Mouse (Mus musculus): ENCODE measurements at regions not wholly inside any gene's neighbourhood (a gene's known extent, or its start where the extent isn't known, plus 50 kb on each side); places are given as distances from the start of the nearest gene placed in this dataset.

GRCm38 (mm10) chr10:38908277-38908676 lies 57.0 kb upstream of the Lama4 start:
- H3K4me3 ChIP-seq (ENCODE audit: low read depth, low read length) = no peak overlapping the region
- no peak for TF ChIP-seq CTCF (IDR thresholded peaks at IDR 0.05; ENCODE audit: low read depth)
- no peak for TF ChIP-seq EP300 (IDR thresholded peaks at IDR 0.05; ENCODE audit: low read depth)
- no peaks in the 10 kb centered on the region for H3K4me1 ChIP-seq (ENCODE audit: insufficient read depth)
- H3K36me3 ChIP-seq (replicated peaks; ENCODE audit: insufficient read depth, low read length) = no peaks in the 10 kb centered on the region
- H3K9ac ChIP-seq (replicated peaks) = no peak overlapping the region
- H3K4me2 ChIP-seq (ENCODE audit: low read depth, low read length) = no peak overlapping the region
- 56% methylated on average over 9 of the region's 9 CpGs for WGBS (ENCODE audit: insufficient replicate concordance)
- ATAC-seq = no peak
- no peaks in the 10 kb centered on the region for H3K9me3 ChIP-seq (ENCODE audit: low read length)
- no peaks in the 10 kb centered on the region for H3K27me3 ChIP-seq (ENCODE audit: insufficient read depth, low read length)
- DNase-seq = no peak
- peak overlapping the region; percentile 7; the same call in 1 of the 2 replicates for H3K27ac ChIP-seq (ENCODE audit: low read depth)

- H3K4me2 ChIP-seq (ENCODE audit: low read depth, low read length) = no peak overlapping the region
- no peak overlapping the region for H3K9ac ChIP-seq (replicated peaks)
- DNase-seq (no peak), ATAC-seq (no peak)
- no peaks in the 10 kb centered on the region for H3K27me3 ChIP-seq (ENCODE audit: insufficient read depth, low read length)
- no peaks in the 10 kb centered on the region for H3K36me3 ChIP-seq (replicated peaks; ENCODE audit: insufficient read depth, low read length)
- no peak overlapping the region for H3K4me3 ChIP-seq (ENCODE audit: low read depth, low read length)
- no peak for TF ChIP-seq EP300 (IDR thresholded peaks at IDR 0.05; ENCODE audit: low read depth)
- no peak for TF ChIP-seq CTCF (IDR thresholded peaks at IDR 0.05; ENCODE audit: low read depth)
- H3K9me3 ChIP-seq (ENCODE audit: low read length) = no peaks in the 10 kb centered on the region
- no peaks in the 10 kb centered on the region for H3K4me1 ChIP-seq (ENCODE audit: insufficient read depth)
- no peak overlapping the region for H3K27ac ChIP-seq (ENCODE audit: low read depth)
- 81% methylated on average over 1 of the region's 1 CpGs for whole genome bisulfite sequencing (ENCODE audit: insufficient replicate concordance)
Measured at GRCm38 (mm10) chr10:38909152-38909732, 56.1 kb upstream of the Lama4 start.

GRCm38 (mm10) chr10:38909843-38910242 lies 55.5 kb upstream of the Lama4 start:
- Histone ChIP-seq H3K4me1 (ENCODE audit: insufficient read depth) (no peaks in the 10 kb centered on the region), H3K36me3 (replicated peaks; ENCODE audit: insufficient read depth, low read length) (no peaks in the 10 kb centered on the region), H3K4me2 (ENCODE audit: low read depth, low read length) (no peak overlapping the region), H3K27me3 (ENCODE audit: insufficient read depth, low read length) (no peaks in the 10 kb centered on the region), H3K27ac (ENCODE audit: low read depth) (no peak overlapping the region), H3K9ac (replicated peaks) (no peak overlapping the region), H3K9me3 (ENCODE audit: low read length) (no peaks in the 10 kb centered on the region), H3K4me3 (ENCODE audit: low read depth, low read length) (no peak overlapping the region)
- 67% methylated on average over 2 of the region's 2 CpGs for WGBS (ENCODE audit: insufficient replicate concordance)
- DNase-seq = no peak
- TF ChIP-seq EP300 (IDR thresholded peaks at IDR 0.05; ENCODE audit: low read depth) = no peak
- TF ChIP-seq CTCF (IDR thresholded peaks at IDR 0.05; ENCODE audit: low read depth) = no peak
- ATAC-seq = no peak

GRCm38 (mm10) chr10:38913013-38913412 lies 52.3 kb upstream of the Lama4 start:
- Histone ChIP-seq H3K9ac (replicated peaks) (no peak overlapping the region), H3K9me3 (ENCODE audit: low read length) (no peaks in the 10 kb centered on the region), H3K4me3 (ENCODE audit: low read depth, low read length) (no peak overlapping the region), H3K4me2 (ENCODE audit: low read depth, low read length) (no peak overlapping the region), H3K36me3 (replicated peaks; ENCODE audit: insufficient read depth, low read length) (no peaks in the 10 kb centered on the region), H3K27ac (ENCODE audit: low read depth) (no peak overlapping the region), H3K27me3 (ENCODE audit: insufficient read depth, low read length) (no peaks in the 10 kb centered on the region), H3K4me1 (ENCODE audit: insufficient read depth) (no peaks in the 10 kb centered on the region)
- TF ChIP-seq CTCF (IDR thresholded peaks at IDR 0.05; ENCODE audit: low read depth) (no peak), EP300 (IDR thresholded peaks at IDR 0.05; ENCODE audit: low read depth) (no peak)
- 70% methylated on average over 2 of the region's 2 CpGs for WGBS (ENCODE audit: insufficient replicate concordance)
- DNase-seq = no peak
- ATAC-seq = no peak
